Mouse (Mus musculus): ENCODE data around the gene Eif4e3.

Eif4e3 gene

DNA sequence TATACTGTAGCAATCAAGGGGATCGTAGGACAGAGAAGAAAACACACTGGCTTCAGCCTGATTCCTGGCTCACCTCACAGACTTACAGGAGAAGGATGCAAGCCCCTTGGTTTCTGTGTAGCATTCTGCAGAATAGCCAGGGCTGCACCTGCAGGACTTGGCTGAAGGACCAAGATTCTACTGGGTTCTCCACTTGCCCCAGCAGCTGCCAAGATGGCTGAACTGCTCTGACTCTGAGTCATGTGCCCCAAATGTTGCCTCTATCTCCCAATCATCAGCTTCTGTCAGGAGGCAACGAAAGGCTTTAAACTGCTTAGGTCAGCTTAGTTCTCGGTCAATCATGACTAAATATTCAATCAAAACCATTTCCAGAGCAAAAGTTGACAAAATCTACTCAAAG, 42.0 kb downstream of the Eif4e3 start:
- no peak for DNase-seq (ENCODE audit: low spot score)

DNA sequence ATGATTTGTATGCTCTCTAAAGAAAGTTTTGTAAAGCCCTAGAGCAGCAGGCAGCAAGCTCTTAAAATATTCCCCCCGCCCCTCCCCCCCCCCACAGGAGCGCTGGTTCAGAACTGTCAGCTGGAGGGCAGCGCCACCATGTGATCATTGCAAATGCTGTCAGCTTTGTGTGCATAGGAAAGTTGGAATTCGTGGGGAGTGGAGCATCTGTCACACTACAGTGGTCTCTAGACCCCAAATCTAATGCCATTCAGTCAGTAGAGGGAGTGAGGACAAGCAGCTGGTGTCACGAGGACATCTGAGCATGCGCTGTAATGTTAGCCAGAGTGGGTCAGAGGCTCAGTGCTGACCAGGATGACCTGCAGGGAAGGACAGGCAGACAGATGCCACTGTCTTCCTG, 42.9 kb downstream of the Eif4e3 start:
- no peak for DNase-seq (ENCODE audit: low spot score)

DNA sequence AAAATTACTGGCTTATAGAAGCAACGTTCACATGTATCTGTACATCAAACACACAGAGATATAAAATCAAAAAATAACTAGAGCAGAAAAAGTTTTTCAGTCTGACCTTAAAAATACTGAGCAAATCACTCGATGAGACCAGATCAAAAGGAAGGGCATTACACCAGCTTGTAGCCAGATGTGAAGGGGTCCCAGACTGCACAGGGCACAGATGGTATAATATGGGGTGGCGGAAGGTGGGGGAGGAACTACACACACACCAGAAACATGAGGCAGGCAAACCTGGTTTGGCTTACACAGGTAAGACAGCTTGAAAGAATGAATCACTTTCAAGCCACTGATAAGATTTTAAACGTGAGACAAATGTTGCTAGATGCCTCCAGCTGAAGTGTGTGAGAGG, 45.4 kb downstream of the Eif4e3 start:
- no peak for DNase-seq (ENCODE audit: low spot score)

DNA sequence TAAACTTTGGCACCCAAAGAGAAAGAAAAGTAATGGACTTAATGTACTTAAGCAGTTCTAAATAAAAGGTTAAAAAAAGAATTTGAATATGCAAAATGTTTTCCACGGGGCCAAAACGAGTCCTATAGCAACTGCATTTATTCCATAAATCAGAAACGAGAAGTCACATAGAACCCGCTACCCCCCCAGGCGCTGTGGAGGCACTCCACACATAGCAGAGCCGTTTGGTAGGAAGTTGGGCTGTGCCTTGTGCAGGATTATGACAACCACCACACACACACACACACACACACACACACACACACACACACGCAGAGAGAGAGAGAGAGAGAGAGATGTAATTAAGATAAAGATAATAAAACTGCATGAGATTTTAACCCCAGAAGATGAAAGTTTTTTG, 46.1 kb downstream of the Eif4e3 start:
- DNase-seq (ENCODE audit: low spot score) = no peak

DNA sequence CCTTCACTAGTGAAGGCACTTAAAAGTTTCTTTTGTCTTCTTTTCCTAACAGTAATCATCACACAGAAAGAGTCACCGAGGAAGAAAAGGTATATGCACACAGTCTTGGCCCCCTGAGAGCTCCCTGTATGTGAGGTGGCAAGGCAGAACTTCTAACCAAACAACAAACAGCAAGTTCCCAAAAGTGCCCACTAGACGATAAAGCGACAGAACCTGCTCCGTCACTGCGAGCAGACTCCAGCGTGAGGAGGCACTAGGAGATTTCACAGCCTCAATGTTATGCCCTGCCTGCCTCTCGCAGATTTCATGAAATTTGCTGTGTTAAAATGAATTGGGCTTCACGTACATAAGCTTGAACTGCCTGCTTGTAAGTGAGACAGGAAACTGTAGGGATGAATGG, 46.6 kb downstream of the Eif4e3 start:
- no peak for DNase-seq (ENCODE audit: low spot score)

DNA sequence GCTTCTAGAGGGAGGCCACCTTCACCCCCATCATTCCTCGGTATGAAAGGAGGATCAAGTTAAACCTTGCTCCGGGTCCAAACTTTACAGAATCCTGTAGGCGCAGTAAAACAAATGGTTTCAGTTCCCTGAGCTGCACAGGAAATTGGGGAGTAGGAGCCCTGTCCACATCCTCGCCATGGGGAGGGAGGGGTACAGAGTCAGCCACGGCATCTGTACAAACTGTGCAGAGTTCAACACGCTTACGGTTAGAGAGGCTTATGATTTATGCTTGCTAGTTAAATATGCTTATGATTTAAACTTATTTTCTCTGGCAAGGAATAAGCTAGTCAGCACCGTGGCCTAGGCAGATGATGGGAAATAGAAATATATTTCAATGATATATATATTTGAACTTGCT, 47.1 kb downstream of the Eif4e3 start:
- DNase-seq (ENCODE audit: low spot score) = no peak

DNA sequence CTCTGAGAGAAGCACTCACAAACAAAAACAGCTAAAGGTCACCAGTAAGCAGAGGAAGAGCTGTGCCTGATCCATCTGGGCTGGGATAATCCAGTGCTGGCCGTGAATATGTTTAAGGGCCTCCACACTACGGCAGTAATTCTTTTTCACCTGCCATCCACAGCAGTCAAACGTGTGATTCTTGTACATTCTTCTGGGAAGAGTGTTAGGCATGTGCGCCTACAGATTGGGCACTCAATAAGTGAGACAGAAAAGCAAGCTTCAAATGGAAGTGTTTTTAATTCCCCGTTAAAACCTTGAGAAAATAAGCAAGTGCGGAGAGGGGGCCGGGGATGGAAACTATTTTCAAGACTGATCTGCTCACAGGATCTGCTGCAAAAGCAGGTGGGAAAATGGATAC, 48.7 kb downstream of the Eif4e3 start:
- DNase-seq (ENCODE audit: low spot score) = no peak

DNA sequence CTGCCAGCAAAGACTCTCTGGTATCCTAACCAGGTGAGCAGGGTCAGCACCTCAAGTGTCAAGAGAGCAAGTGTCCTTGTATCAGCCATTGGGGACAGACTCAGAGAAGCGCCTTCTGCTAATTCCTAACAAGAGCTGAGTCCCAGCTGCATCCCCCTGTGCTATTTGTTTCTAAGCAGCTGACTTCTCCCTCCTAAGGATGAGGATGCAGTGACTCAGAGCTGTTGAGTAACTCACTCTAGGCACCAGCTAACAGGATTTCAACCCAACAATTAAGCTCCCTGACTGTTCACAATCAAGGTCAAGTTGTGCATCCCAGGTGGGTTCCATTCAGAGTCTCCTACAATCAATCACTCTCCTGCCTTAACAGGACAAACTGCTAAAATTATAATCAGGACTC, 49.2 kb downstream of the Eif4e3 start:
- no peak for DNase-seq (ENCODE audit: low spot score)

DNA sequence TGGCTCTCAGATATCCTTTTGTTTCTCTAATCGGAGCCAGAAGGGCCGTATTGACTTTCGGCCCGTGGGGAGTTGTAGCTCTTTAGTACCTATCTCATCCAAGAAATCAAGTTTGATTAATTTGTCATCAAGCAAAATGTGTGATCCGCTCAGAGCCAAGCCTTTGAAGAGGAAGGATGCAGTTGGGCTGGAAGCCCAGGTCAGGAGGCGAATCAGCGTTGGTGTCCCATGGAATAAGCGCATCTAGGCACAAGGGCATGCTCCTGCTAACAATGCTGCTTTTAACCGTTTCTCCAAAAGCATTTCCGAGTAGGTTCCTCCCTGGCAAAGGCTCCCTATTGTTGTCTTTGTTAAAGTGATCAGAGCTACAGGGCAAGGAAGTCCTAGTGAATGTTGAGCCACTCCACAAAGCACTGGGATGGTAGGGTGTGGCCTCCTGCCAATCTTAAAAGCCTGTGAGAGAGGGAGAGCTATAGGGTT, 51.3 kb downstream of the Eif4e3 start:
- DNase-seq (ENCODE audit: low spot score) = no peak

DNA sequence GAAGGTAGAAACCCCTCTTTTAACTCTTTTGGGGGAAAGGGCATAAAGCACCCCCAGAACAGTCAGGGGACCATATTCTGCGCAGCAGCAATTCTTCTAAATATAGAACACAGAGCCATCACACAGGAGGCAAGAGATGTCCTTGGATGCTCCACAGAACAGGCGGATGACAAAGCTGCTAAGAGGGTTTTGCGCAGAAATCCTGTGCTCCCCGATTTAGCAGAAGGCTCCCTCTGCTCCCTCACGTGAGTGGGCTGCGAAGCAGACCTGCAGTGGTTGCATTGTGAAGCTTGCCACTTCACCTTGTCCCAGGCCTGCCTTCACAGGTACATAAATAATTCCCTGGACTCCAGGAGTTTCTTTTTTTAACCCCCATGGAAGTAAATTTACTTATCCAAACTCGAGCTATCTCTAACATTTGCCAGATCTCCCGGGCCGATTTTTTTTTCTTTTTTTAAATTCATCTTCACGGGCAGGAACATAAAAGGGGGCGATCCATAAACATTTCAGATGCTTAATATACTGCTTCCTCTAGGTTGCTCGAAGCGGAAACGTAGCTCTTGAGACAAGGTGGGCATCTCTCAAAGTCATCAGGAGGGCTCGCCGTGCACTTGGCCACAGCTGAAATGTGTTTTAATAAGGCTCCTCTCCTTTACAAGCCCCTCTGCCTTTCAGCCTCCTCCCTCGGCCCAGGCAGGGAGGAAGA, 51.9 kb downstream of the Eif4e3 start:
- no peak for DNase-seq (ENCODE audit: low spot score)

DNA sequence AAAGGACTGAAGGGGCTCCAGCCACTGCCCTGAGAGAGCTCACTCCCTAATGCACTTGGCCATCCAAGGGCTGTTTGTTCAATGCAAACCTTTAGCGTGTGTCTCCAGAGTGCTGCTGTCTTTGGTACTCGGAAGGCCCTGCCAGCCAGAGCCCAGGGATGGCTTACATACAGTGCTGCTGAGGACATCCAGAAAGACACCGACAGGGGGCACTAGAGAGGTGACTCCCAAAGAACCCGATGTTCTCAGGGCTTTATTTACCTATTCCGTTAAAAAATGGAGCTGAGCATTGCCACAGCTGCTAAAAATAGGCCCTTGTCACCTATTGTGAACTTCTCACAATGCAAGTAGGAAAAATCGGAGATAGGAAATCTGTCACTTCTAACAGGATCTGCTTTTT, 54.7 kb downstream of the Eif4e3 start:
- no peak for DNase-seq (ENCODE audit: low spot score)

DNA sequence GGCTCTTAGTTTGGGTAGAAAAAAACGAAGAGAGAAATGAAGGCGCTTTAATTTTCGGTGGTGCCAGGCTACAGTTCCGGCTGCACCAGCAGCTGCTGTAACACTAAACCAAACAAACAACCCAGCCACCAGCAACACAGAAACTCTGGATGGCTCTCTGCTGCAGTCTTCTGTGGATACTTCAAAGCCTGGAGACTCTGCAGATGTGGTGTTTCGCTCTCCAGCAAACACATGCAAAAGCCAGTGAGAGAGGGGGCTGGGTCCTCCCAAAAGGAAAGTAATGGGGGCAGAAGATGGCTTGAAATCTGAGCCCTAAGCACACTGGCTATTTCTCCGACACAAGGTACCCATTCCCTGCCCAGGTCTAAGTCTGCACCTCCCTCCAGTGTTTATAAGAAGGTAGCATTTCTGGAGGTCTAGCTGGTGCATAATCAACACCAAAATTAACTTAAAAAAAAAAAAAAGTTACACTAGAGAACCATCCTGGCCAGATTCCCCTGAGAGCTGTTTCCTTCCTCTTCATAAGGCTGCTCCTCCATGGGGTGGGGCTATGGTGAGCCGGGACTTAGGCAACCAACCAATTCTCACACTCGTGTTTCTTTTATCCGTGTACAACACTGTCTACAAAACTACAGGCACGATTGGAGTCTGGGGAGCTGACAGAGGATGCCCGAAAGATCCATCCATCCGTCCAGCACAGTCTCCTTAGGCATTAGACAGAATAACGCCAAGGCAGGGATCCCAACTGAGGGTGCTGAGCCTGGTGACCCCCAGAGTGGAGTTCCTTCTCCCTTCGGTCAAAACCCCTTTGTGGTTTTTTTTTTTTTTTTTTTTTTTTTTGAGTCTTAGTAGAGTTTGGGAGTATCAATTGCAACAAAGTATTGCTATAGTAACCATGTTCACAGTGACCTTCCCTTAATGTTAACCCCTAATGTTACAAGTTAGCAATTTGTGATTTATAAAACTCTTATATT, 55.8 kb downstream of the Eif4e3 start:
- no peak for DNase-seq (ENCODE audit: low spot score)

DNA sequence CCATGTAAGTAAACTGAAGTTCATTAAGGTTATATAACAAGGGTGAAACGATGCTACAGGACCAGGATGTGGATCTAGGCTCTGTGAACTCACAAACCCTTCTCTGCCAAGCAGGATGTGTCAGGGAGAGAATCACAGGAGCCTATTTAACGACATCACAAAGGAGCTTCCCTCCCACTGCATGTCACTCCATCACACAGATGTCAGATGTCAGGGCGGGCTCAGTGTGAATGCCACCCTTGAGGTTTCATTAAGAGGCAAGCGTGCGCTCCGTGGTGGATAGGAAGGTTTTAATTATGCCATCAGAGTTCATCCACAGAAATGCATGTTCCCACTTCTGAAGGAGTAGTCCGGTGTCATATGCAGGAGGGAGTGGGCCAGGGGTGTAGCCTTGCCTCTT, 60.5 kb downstream of the Eif4e3 start:
- no peak for DNase-seq (ENCODE audit: low spot score)

DNA sequence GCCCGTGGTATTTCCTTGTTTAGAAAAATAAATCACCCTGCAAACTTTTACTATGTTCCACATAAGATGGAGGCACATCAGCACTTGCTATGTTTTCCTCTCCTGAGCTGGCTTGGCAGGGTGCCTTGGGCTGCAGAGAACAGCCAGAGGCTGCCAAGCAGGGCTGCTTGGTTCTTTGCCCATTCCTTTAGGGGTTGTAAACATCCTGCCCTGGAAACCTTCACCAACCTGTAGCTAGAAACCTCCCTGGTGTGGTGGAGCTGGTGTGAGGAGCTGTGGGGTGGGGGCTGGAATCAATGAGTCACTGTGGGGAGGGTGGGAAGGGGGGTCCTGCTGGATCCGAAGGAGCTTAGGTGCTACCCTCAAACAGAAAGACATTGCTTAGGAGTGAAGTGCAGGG, 61.8 kb downstream of the Eif4e3 start:
- DNase-seq (ENCODE audit: low spot score) = no peak

DNA sequence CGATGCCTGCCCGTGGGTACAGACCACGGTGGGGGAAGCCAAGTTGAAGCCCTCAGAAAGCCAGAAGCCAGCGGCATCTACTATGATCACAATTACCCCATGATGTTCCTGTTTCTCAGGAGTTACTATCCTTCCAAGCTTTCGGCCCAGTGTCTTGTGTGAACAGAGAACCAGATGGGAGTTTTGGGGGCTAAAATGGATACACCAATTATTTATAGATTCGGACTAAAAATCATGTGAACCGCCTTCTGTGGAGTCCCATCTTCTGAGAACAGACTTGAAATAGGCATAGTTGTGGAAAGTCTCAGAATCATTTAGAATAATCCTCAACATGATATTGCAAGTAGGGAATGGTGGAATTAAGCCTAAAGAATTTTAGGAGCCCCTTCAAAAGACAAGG, 64.1 kb downstream of the Eif4e3 start:
- no peak for DNase-seq (ENCODE audit: low spot score)

DNA sequence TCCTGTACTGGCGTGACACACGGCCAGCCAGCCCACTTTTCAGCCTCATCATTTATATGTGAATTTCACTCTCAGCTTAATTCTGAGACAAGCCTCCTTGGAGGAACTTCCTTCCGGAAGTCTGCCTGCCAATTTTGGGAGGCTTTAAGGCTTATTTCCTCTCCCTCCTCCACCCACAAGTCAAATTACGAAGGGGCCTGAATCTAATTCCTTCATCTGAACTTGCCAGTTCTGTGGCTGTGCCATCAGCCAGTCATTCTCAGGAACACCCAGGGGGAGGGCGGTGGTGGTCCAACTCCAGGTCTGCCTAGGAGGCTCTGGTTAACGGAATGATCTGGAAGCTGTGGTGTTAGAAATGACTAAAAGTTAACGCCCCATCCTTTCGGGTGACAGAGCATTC, 65.7 kb downstream of the Eif4e3 start:
- DNase-seq (ENCODE audit: low spot score) = no peak

DNA sequence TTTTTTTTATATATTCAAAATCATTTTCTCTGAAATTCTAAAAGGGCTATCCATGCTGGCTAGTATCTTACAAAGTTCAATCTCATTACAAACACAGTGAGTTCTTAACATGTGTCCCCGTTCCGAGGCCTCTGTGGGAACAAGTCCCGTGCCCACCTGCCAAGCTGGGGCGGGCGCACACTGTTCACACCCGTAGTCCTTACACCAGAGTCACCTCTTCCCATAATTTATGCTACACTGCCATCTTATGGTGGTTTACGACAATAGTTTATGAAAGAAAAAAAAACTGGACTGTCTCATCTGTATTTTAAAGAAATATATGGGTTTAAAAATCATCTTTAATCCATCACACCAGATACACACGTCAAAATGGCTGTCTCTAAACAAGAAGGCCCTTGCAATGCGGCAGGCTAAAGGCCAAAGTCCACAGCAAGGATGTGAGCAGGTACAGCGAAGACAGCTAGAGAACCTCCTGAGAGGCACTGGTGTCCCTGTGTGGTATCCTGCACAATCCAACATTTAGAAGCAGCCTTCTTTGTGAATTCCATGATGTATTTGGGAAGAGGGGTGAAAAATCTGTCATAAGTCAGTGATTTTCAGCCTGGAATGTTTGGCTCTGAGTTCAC, 66.3 kb downstream of the Eif4e3 start:
- DNase-seq (ENCODE audit: low spot score) = peak; percentile 47

DNA sequence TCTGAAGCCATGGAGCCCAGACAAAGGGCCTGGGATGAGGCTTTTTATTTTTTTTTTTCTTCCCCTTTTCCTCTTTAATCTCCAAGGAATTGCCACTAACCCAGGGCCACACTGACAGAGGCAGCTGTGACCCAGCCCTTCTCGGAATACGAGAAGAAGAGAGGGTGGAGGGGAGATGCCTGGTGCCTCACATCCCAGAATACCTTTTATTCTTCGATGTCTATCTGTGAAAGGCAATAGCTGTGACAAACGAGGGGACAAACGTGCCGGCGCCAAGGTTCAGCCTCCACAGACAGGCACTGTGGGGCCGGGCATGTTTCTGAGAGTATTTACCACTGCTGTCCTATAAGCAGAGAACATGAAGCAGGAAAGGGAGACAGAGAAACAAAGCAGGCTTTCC, 66.9 kb downstream of the Eif4e3 start:
- DNase-seq (ENCODE audit: low spot score) = no peak

DNA sequence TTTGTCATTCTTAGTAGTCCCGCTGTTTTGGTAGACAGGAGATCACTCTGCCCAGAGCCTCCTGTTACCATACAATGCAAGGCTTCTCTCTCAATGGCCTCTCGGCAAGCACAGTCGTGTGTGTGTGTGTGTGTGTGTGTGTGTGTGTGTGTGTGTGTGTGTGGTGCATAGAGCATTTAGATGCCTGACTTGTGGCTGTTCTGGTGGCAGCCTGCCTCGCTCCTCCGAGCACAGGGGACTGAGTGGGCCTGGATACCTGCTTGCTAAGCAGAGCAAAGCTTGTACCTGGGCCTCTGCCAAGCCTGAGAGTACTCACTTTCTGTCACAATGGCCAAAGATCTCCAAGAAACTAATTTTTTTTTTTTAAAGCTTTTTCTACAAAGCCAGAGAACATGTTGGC, 67.3 kb downstream of the Eif4e3 start:
- no peak for DNase-seq (ENCODE audit: low spot score)

DNA sequence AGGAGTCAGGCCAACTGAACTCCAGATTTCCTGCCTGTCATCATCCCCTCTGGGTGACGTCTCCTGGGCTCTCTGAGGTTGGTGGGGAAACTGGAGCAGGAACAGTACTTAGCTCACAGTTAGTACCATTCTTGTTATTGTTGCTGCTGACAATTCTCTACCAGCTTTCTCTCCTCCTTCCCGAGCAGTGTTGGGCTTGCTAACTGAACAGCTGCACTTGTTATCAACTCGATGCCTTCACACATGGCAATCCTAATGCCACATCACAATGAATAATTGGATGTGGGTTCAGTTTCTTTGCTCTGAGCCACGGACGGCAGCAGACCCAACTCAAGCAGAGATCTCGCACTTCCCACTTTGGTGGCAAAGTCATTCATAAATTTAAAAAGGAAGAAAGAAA, 89.5 kb downstream of the Eif4e3 start:
- DNase-seq (ENCODE audit: low spot score) = no peak

DNA sequence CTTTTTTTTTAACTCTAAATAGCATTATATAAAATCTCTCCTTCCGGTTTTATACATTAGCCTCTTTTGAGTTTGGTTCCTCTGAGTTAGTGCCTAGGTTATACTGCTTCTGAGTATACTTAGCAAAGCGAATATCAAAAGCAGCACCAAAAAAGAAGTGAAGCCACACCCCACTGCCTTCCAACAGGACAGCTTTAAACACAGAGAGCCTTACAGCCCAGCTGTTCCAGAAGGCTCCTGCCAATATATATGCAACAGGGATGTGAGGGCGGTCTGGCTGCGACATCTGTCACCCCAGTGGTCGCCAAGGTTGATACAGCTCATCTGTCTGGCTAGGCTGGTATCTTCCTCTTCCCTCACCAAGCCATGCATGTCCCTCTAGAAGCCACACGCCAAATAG, 90.9 kb downstream of the Eif4e3 start:
- DNase-seq (ENCODE audit: low spot score) = no peak

Measured in layer of hippocampus, adult 9-10 months (tissue).